Comparison of ENCODE assay signal across 29 mouse cellular contexts in genomic region chr11:83536831-83537230, GRCm38 (mm10). TPM values are rescaled to one million over a fixed set of nuclear protein-coding genes. Genes with fewer than 3 reads are reported as not detected.
"Had no signal": no experiment of that assay in that cellular context is flagged by ENCODE, and none has a peak within 500 bp of the region (broad histone marks: within the 10 kb centered on the region; RNA-seq: fewer than 3 reads in every experiment).

No protein-coding gene starts in this region.

- DNase-seq: kidney, adult 11 months; kidney, adult 8-10 months; kidney, postnatal 25 days; layer of hippocampus, adult 9-11 months; liver; lung, adult 18-20 months; lung, postnatal 14 days; lung, postnatal 4 days; thymus, postnatal 25 days had no signal

- H3K36me3 ChIP-seq: intestine, embryonic 15.5 days; limb, embryonic 10.5 days; limb, embryonic 13.5 days; liver, embryonic 12.5 days; liver, embryonic 15.5 days; lung, embryonic 15.5 days; midbrain, embryonic 15.5 days; stomach, embryonic 15.5 days had no signal

- ATAC-seq: intestine, embryonic 15.5 days; liver, embryonic 12.5 days; midbrain, embryonic 15.5 days had no signal

- H3K4me3 ChIP-seq: intestine, embryonic 15.5 days; layer of hippocampus, adult 2 months; limb, embryonic 10.5 days; limb, embryonic 13.5 days; liver, embryonic 12.5 days; liver, embryonic 15.5 days; lung, embryonic 15.5 days; midbrain, embryonic 15.5 days; myocyte; stomach, embryonic 15.5 days had no signal

- H3K27ac ChIP-seq: intestine, embryonic 15.5 days; kidney, postnatal 0 days; layer of hippocampus, adult 2 months; limb, embryonic 10.5 days; limb, embryonic 13.5 days; liver, embryonic 12.5 days; liver, embryonic 15.5 days; lung, embryonic 15.5 days; midbrain, embryonic 15.5 days; stomach, embryonic 15.5 days had no signal

- H3K4me2 ChIP-seq: intestine, embryonic 15.5 days; limb, embryonic 13.5 days; liver, embryonic 12.5 days; liver, embryonic 15.5 days; lung, embryonic 15.5 days; midbrain, embryonic 11.5 days; midbrain, embryonic 15.5 days; stomach, embryonic 15.5 days had no signal

- H3K27me3 ChIP-seq: intestine, embryonic 15.5 days; limb, embryonic 13.5 days; liver, embryonic 12.5 days; liver, embryonic 15.5 days; lung, embryonic 15.5 days; midbrain, embryonic 15.5 days; stomach, embryonic 15.5 days had no signal

- H3K9ac ChIP-seq: intestine, embryonic 15.5 days; limb, embryonic 13.5 days; liver, embryonic 12.5 days; liver, embryonic 15.5 days; lung, embryonic 15.5 days; midbrain, embryonic 15.5 days; stomach, embryonic 15.5 days had no signal

- H3K9me3 ChIP-seq: intestine, embryonic 15.5 days; limb, embryonic 10.5 days; limb, embryonic 13.5 days; liver, embryonic 12.5 days; liver, embryonic 15.5 days; lung, embryonic 15.5 days; midbrain, embryonic 15.5 days; stomach, embryonic 15.5 days had no signal

- H3K4me1 ChIP-seq: midbrain, embryonic 15.5 days had no signal

RNA-seq across cellular contexts. Expression of gene Ccl5, which starts 6.5 kb away (rescaled TPM):
- total RNA-seq: layer of hippocampus, adult 2 months; layer of hippocampus, postnatal 25 days; left cerebral cortex, adult 18-20 months; left cerebral cortex, postnatal 25 days had no signal
- polyA plus RNA-seq: limb, embryonic 10.5 days; midbrain, embryonic 11.5 days; midbrain, embryonic 15.5 days; neural tube, embryonic 11.5 days; neural tube, embryonic 14.5 days had no signal

RNA-seq across cellular contexts. Expression of gene Heatr9, which starts 14.9 kb away (rescaled TPM):
- total RNA-seq: layer of hippocampus, adult 2 months; layer of hippocampus, postnatal 25 days; left cerebral cortex, adult 18-20 months; left cerebral cortex, postnatal 25 days; megakaryocyte progenitor cell, adult 5-6 weeks had no signal
- polyA plus RNA-seq: intestine, embryonic 15.5 days; kidney, postnatal 0 days; limb, embryonic 10.5 days; limb, embryonic 13.5 days; liver, embryonic 12.5 days; liver, embryonic 15.5 days; lung, embryonic 15.5 days; midbrain, embryonic 11.5 days; midbrain, embryonic 15.5 days; neural tube, embryonic 11.5 days; neural tube, embryonic 14.5 days; small intestine, adult 2 months; stomach, embryonic 15.5 days; thymus, postnatal 0 days had no signal
